8 mouse cellular contexts compared by ENCODE assay signal in genomic region chr14:8317194-8318097, GRCm38 (mm10). TPM values are rescaled to one million over a fixed set of nuclear protein-coding genes. Genes with fewer than 3 reads are reported as not detected.
DNase-seq lines count a peak whose midpoint lies in the region; ATAC-seq and TF ChIP-seq lines count a peak whose summit lies in the region.

Gene Fam107a (minus strand): TSS chr14:8318023.

- H3K27ac ChIP-seq in forebrain, embryonic 13.5 days, result no peak within 1 kb of the TSS
- H3K27ac ChIP-seq in midbrain, postnatal 0 days (ENCODE audit: low read depth, low read length), result no peak within 1 kb of the TSS

- H3K4me3 ChIP-seq in forebrain, embryonic 13.5 days, result peak within 1 kb of the TSS; percentile 24
- peak within 1 kb of the TSS; percentile 31 for H3K4me3 ChIP-seq in midbrain, postnatal 0 days (ENCODE audit: low read depth, low read length)

- peaks cover 25% of the 10 kb centered on the region for H3K4me1 ChIP-seq in forebrain, embryonic 13.5 days
- peaks cover 5% of the 10 kb centered on the region; the same call in 1 of the 2 replicates for H3K4me1 ChIP-seq in midbrain, postnatal 0 days (ENCODE audit: insufficient read depth, low read length)

- no peak for DNase-seq in layer of hippocampus, adult 18-20 months (ENCODE audit: low spot score in 2 of 2)
- no peak for DNase-seq in layer of hippocampus, adult 11-12 months (ENCODE audit: low spot score)
- peak; percentile 29 for DNase-seq in kidney, postnatal 10 days
- DNase-seq in midbrain, postnatal 0 days (ENCODE audit: low spot score), result no peak
- no peak for DNase-seq in B cell, adult 2 months
- DNase-seq in right cerebral cortex, postnatal 14 days, result no peak
- DNase-seq in ovary, postnatal 36 days (ENCODE audit: low spot score), result no peak

- WGBS in forebrain, embryonic 13.5 days, result 17% methylated on average over 30 of the region's 41 CpGs
- WGBS in midbrain, postnatal 0 days, result 12% methylated on average over 41 of the region's 41 CpGs

- H3K9ac ChIP-seq in forebrain, embryonic 13.5 days, result peak within 1 kb of the TSS; percentile 40; the same call in 1 of the 2 replicates
- 0 out of 2 replicates have a peak within 1 kb of the TSS, but pooled peaks have one; percentile 36 for H3K9ac ChIP-seq in midbrain, postnatal 0 days (replicated peaks; ENCODE audit: low read length, poor library complexity, severe bottlenecking)

- H3K36me3 ChIP-seq in forebrain, embryonic 13.5 days (ENCODE audit: poor library complexity, severe bottlenecking), result no peaks in the 10 kb centered on the region
- no peaks in the 10 kb centered on the region for H3K36me3 ChIP-seq in midbrain, postnatal 0 days (ENCODE audit: insufficient read depth, low read length)

- ATAC-seq in forebrain, embryonic 13.5 days, result peak; percentile 60; the same call in 1 of the 2 replicates
- no peak for ATAC-seq in midbrain, postnatal 0 days (ENCODE audit: low FRiP score)

- TF ChIP-seq CTCF in midbrain, postnatal 0 days (IDR thresholded peaks at IDR 0.05), result no peak

- H3K4me2 ChIP-seq in forebrain, embryonic 13.5 days, result peak within 1 kb of the TSS; percentile 57
- peak within 1 kb of the TSS; percentile 53 for H3K4me2 ChIP-seq in midbrain, postnatal 0 days (ENCODE audit: low read depth, low read length, poor library complexity, severe bottlenecking)

- no peaks in the 10 kb centered on the region for H3K9me3 ChIP-seq in forebrain, embryonic 13.5 days (replicated peaks)
- no peaks in the 10 kb centered on the region for H3K9me3 ChIP-seq in midbrain, postnatal 0 days (ENCODE audit: low read length)

- peaks cover 38% of the 10 kb centered on the region for H3K27me3 ChIP-seq in forebrain, embryonic 13.5 days
- H3K27me3 ChIP-seq in midbrain, postnatal 0 days (ENCODE audit: insufficient read depth, low read length), result peaks cover 21% of the 10 kb centered on the region

RNA-seq across cellular contexts. Expression of gene Fam107a, which starts in this region (rescaled TPM):
- total RNA-seq in layer of hippocampus, adult 18-20 months (2021), result 100 to 1,000 TPM; 310 to 362 TPM
- 0.26 and 0.30 TPM in 2 replicates for polyA plus RNA-seq in forebrain, embryonic 13.5 days (2015; fragmentation: Nextera tagmentation; extraction: Ambion mirVana)
- 6.0 and 14.6 TPM in 2 replicates for total RNA-seq in midbrain, postnatal 0 days (2014; rRNA removed)
- 0.93 and 1.4 TPM in 2 replicates for polyA plus RNA-seq in midbrain, postnatal 0 days (2015; fragmentation: Nextera tagmentation; extraction: Ambion mirVana)

Comparison
In these comparisons a context has a peak if more than half of its experiments do, and no peak if none do; other contexts are left out.
1. RNA of gene Fam107a (total RNA-seq): 310 to 362 TPM in layer of hippocampus, adult 18-20 months; 6.0 to 14.6 TPM in midbrain, postnatal 0 days; every median in the first group is over 10 times any median in the second.
2. Peak in ATAC-seq, H3K4me3 ChIP-seq, H3K9ac ChIP-seq and H3K4me2 ChIP-seq in forebrain, embryonic 13.5 days; RNA of the gene not detected or under 1 TPM.